Mouse (Mus musculus) CH12.LX (cell line): ENCODE results near the gene T2.

Experiments used
- CTCF ChIP-seq, 2 experiments: IDR thresholded peaks in 1 of 2; conservative IDR thresholded peaks in 1 of 2; 2 replicates each; pipeline ENCODE4 v1.5.1; 2011 to 2012; ENCODE audit warnings: low read depth in 2 of 2, low read length in 2 of 2, improper control_type of control experiment in 1 of 2, inconsistent platforms in 1 of 2, mild to moderate bottlenecking in 1 of 2, moderate library complexity in 1 of 2
- E2F4 ChIP-seq: IDR thresholded peaks from 2 replicates; pipeline ENCODE4 v1.6.1; 2011; ENCODE audit warnings: low read depth, low read length, improper control_type of control experiment; ENCODE audit not compliant: insufficient replicate concordance
- EP300 ChIP-seq: IDR thresholded peaks from 2 replicates; pipeline ENCODE4 v1.6.1; 2011; ENCODE audit warnings: low read length, improper control_type of control experiment
- ETS1 ChIP-seq: conservative IDR thresholded peaks from 2 replicates; pipeline ENCODE4 v1.6.1; 2012; ENCODE audit warnings: low read depth, mild to moderate bottlenecking, inconsistent platforms, low read length, improper control_type of control experiment, moderate library complexity
- GABPA ChIP-seq: IDR thresholded peaks from 2 replicates; pipeline ENCODE4 v1.6.1; 2012; ENCODE audit warnings: low read depth, low read length, improper control_type of control experiment, inconsistent platforms; ENCODE audit not compliant: insufficient replicate concordance
- MXI1 ChIP-seq: IDR thresholded peaks from 2 replicates; pipeline ENCODE4 v1.6.1; 2011; ENCODE audit warnings: mild to moderate bottlenecking, low read depth, low read length, improper control_type of control experiment
- POLR2A ChIP-seq: IDR thresholded peaks from 2 replicates; pipeline ENCODE4 v1.6.1; 2011; ENCODE audit warnings: low read depth, mild to moderate bottlenecking, improper control_type of control experiment, low read length
- RAD21 ChIP-seq: IDR thresholded peaks from 2 replicates; pipeline ENCODE4 v1.6.1; 2011; ENCODE audit warnings: low read depth, mild to moderate bottlenecking, low read length, improper control_type of control experiment, moderate library complexity
- USF1 ChIP-seq: IDR thresholded peaks from 2 replicates; pipeline ENCODE4 v1.6.1; 2014; ENCODE audit warnings: low read depth, mild to moderate bottlenecking, inconsistent platforms, low read length, improper control_type of control experiment

GRCm38 (mm10) chr17:8463482-8464128, 107.8 kb downstream of the T2 start:
- TF ChIP-seq EP300 (no peak), RAD21 (peak; percentile 60), GABPA (no peak), CTCF (conservative IDR thresholded peaks at IDR 0.05 in 1 of 2, IDR thresholded peaks at IDR 0.05 in 1 of 2; ENCODE audit: low read depth in 2 of 2, low read length in 2 of 2) (peak; percentile 72 to 86), USF1 (no peak), ETS1 (no peak), POLR2A (no peak), MXI1 (no peak), E2F4 (no peak)
